Mouse (Mus musculus) brain, adult 2 months (tissue): ENCODE results near the gene Hist1h3i.
A peak's percentile ranks its signal among the peaks of the same experiment; 100 is the strongest.
"Not testable (repeated sequence)": the region's sequence is repeated elsewhere in the genome, so short reads cannot be mapped to it uniquely, and the experiment has no call there.

Source experiments
- DNase-seq: peaks from one replicate; pipeline ENCODE4 v3.0.0; 2011; ENCODE audit warnings: low read depth, low spot score

Gene Hist1h3i

DNA sequence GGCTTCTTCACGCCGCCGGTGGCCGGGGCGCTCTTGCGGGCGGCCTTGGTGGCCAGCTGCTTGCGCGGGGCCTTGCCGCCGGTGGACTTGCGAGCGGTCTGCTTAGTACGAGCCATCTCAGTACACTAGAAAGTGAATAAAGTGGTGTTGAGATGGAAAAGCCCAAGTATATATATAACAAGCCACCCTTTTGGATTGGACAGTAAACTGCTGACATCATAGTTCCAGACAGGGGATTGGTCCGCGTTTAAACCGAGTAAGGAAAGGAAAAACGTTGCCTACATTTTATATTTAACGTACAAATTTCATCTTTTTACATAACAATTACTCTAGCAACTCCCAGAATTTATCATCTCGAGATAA lies at the start of gene Hist1h3i:
Hist1h3i (minus strand) TSS at position 116 of the 363 bp plus-strand sequence.
- peak; percentile 96 for DNase-seq

DNA sequence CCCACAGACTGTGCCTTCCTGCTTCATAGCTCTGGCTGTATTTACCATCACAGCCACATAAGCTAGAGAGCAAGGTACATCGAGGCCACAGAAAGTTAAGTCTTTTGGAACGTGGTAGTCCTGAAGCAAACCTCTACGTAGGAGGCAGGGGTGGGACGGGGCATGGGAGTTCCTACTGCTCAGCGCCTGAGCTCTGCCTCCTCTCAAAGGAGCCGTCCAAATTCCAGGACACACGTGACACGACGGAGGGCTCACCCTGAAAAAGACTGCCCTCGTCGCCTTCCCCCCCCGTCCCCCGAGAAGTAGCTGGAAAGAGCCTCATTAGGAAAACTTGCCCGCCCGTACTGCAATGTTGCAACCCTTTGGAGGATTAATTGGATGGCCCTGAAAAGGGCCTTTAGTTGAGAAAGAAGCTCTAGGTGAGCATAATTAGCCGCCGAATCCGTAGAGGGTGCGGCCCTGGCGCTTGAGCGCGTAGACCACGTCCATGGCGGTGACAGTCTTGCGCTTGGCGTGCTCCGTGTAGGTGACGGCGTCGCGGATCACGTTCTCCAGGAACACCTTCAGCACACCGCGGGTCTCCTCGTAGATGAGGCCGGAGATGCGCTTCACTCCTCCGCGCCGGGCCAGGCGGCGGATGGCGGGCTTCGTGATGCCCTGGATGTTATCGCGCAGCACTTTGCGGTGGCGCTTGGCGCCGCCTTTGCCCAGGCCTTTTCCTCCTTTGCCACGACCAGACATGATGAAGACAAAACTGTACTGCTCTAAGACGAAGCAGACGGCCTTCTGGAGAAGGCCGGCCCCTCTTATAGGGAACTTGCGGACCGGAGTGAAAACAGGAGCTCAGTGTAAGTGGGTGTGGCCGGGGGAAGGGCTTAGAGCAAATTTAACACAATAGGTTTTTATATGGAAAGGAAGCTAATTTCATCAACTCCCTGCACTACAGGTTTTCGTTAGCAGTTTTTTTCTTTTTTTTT lies 48.5 kb upstream of the Hist1h3i start, which contains the start of gene Hist1h4n:
Hist1h4n (minus strand) TSS at position 779 of the 977 bp plus-strand sequence.
- DNase-seq, result not testable (repeated sequence)

DNA sequence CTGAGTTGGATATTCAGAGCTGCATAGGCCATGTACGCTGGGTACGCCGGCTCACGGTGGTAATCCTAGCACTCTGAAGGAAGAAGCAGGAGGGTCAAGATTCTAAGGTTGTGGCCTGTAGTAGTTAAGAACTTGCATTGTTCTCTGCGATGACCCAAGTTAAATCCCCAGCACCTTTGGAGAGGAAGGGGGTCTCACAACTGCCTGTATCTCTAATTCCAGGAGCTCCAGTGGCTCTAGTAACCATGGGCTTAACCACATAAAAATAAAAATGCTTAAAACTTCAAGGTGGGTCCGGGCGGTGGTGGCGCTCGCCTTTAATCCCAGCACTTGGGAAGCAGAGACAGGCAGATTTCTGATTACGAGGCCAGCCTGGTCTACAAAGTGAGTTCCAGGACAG lies 47.2 kb upstream of the Hist1h3i start:
- no peak for DNase-seq

DNA sequence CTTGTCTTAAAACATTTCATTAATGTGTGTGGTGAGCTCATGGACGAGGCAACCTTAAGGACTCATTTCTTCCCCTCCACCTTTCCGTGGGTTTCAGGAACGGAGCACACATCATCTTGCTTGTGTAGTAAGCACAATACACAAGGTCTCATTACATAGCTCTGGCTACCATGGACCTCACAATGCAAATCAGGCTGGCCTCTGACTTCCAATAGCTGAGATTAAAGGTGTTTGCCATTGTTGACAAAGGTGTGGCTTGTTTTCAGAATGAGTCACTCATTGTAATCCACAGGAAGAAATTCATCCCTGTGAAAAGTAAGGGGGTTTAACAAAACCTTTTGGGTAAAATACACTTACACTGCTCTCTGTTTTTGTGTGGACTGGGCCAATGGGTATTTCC lies 45.3 kb upstream of the Hist1h3i start:
- DNase-seq, result no peak

DNA sequence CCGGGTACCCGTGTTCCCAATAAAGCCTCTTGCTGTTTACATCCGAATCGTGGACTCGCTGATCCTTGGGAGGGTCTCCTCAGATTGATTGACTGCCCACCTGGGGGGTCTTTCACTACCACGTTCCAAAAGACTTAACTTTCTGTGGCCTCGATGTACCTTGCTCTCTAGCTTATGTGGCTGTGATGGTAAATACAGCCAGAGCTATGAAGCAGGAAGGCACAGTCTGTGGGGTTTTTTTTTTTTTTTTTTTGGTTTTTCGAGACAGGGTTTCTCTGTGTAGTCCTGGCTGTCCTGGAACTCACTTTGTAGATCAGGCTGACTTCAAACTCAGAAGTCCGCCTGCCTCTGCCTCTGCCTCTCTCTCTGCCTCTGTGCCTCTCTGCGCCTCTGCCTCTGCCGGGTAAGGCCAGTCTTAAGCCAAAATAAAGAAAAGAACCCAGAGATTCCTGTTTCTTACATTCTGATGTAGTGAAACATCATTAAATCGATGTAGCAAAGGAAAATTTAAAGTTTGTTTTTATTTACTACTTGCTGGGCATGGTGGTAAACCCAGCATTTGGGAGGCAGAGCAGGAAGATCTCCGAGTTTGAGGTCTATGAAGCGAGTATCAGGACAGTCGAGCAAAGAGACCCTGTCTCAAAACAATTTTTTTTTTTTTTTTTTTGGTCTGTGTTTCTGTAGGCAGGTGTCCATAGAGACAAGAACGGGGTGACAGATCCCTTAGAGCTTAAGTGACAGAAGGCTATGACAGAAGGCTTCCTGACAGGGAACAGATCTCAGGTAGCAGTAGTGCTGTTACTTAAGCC lies 37.1 kb upstream of the Hist1h3i start:
- DNase-seq, result not testable (repeated sequence)

DNA sequence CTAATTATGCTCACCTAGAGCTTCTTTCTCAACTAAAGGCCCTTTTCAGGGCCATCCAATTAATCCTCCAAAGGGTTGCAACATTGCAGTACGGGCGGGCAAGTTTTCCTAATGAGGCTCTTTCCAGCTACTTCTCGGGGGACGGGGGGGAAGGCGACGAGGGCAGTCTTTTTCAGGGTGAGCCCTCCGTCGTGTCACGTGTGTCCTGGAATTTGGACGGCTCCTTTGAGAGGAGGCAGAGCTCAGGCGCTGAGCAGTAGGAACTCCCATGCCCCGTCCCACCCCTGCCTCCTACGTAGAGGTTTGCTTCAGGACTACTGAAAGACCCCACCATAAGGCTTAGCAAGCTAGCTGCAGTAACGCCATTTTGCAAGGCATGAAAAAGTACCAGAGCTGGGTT lies 28.9 kb upstream of the Hist1h3i start:
- not testable (repeated sequence) for DNase-seq

DNA sequence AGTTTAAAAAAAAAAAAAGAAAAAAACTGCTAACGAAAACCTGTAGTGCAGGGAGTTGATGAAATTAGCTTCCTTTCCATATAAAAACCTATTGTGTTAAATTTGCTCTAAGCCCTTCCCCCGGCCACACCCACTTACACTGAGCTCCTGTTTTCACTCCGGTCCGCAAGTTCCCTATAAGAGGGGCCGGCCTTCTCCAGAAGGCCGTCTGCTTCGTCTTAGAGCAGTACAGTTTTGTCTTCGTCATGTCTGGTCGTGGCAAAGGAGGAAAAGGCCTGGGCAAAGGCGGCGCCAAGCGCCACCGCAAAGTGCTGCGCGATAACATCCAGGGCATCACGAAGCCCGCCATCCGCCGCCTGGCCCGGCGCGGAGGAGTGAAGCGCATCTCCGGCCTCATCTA lies 28.4 kb upstream of the Hist1h3i start, which contains the start of gene Hist1h4m:
Hist1h4m (plus strand) TSS at position 208 of the 400 bp plus-strand sequence.
- DNase-seq, result not testable (repeated sequence)

DNA sequence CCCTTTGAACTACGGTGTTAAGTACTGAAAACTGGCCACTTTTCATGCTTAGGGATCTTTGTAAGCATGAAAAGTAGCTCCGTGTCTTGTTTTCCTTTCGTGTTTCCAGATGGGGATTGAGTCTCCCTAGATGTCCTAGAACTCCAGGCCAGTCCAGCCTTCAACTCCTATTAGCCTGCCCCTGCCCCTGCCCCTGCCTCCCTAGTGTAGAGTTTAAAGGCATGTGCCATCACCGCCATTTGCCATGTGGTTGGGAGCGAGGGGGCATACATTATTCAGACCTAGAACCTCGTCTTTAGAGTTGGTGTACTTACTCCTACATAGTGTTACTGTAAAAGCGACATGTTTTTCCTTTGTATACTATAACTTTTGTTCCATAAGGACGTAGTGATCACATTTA lies 27.9 kb upstream of the Hist1h3i start:
- DNase-seq, result not testable (repeated sequence)

DNA sequence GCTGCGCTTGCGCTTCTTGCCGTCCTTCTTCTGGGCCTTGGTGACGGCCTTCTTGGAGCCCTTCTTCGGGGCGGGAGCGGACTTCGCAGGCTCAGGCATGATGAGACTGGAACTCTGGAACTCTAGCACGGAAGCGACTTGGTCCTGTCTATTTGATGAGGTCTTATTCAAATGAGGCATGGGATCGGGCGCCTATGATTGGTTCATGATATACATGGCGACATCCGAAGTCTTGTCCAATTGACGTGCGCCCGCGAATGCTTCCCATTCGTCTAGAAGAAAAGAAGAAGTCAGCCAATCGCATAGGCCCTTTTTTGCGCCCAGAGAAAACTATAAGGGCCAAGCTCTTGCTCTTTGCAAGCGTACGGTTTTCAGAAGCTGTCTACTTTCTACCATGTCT lies 26.9 kb upstream of the Hist1h3i start, which contains the start of the genes Hist1h2bq and Hist1h2ao:
Hist1h2bq (minus strand) TSS at position 125 of the 400 bp plus-strand sequence.
Hist1h2ao (plus strand) TSS at position 393 of the 400 bp plus-strand sequence.
- not testable (repeated sequence) for DNase-seq

DNA sequence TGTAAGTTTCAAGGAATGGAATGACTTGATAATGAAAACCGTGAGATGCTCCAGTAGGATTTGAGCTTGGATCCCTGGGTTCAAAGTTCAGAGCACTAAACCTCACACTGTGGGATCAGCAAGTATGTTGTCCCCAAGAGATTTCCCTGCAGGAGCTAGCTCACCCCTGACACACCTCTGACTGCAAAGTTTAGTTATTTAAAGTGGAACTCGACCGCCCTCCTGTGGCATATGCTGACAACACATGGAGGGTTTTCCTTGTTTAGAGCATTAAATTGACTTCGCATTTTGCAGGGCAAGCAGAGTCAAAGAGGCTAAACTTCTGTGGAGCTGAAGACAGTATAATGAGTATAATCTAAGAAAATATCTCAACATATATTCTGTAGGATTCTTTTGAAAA lies 19.9 kb upstream of the Hist1h3i start:
- DNase-seq, result not testable (repeated sequence)

DNA sequence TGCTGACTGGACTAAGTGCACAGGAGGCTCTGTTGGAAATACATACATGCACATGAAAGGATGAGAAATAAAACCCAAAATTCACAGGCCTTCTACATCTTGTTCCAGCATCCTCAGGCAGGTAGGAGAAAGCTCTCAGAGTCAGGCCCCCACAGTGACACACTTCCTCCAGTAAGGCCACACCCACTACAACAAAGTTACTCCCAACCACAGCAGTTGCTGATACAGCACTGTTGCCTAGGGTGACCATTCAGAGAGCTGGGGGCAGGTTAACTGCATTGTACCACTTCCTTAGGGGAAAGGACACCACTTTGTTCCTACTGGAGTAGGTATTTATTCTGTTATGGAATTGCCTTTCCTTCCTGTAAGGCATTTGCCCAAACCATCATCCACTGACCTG lies 14.0 kb upstream of the Hist1h3i start:
- DNase-seq, result not testable (repeated sequence)

DNA sequence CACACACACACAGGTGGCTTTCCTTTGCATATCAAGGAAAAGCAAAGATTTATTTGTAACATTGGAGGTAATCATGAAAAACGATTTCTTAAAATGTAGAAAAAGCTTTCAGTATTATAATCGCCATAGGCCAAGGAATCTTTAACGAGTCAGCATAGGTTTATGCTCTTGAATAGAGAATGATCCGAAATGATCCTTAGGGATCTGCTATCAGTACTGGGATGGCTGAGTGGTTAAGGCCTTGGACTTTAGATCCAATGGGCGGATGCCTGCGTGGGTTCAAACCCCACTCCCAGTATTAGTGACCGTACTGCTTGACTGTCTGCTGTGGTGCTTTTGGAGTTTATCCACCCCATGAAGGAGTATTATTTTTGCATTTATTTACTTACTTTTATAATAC lies 12.4 kb upstream of the Hist1h3i start:
- no peak for DNase-seq

DNA sequence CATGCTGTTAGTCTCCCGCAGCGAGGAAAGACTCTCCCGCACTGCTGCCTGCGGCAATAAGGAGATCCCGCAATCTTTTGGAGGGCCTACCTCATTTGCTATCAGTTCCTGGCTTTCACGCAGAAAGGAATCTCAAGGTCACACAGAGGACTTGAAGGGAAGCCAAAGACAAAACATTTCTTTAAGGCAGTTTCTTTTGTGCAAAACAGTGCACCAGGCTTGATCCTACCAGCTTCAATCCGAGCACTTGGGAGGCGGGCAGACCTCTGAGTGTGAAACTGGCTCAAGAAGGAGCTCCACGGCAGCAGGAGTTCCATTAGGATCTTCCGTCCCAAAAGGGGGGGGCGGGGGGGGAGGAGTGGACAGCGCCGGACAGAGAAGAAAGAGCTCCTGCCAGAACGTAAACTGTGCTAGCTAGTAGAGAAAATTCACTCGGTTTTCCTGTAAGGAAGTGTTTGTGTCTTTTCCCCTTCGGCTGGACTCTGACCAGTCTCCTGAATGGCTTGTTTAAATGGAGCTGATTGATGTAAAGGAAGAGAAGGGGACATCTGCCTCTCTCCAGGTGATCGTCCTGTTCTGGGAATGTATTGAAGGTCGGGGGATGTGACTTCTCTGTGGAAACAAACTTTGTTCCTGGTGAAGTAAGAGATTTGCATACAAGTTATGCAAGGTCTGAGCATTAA lies 7.6 kb upstream of the Hist1h3i start:
- no peak for DNase-seq

DNA sequence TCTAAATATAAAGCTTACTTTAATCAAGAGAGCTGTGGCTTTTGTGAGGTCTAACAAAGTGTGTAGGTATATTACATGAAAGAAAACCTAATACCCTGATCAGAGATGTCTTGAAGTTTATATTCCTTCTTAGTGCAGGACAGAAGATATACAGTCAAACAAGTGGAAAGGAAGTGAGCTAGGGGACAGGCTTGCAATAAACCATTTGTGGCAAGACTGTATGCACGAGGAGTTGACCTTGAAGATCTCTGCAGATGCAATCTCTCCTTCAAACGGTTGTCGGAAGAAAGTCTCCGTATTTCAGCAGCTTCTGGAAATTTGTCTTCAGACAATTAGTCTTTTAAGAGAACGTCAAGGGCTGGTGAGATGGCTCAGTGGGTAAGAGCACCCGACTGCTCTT lies 6.8 kb upstream of the Hist1h3i start:
- no peak for DNase-seq

DNA sequence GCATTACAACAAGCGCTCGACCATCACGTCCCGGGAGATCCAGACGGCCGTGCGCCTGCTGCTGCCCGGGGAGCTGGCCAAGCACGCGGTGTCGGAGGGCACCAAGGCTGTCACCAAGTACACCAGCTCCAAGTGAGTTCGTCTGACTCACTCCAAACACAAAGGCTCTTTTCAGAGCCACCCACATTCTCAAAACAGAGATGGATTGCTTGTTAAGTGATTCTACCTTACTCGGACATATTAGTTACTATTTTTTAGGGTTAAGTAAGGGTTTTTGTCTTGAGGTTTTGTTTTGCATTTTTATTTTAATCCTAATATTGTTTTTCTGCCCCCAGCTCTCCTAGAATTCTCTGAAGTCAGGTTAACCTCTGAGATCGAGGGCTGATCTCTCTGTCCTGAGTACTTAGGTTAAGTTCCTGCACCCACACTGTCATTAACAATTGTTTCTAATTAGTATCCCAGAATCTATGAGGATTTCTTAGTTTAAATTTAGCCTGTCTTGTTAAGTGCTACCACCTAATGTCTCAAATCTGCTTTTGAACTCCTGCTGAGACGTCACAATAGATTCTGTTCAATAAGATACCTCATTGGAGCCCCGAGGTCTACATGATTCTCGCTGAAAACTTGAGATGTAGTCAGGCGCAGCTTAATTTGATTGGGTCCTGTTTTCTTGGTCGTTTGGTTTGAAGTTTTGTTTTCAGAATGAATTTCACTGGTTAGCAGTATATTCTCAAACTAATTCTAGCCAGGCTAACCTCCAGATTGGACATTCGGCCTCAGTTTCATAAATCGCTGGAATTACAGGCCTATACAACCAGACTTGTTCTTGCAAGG lies 4.8 kb upstream of the Hist1h3i start:
- no peak for DNase-seq

DNA sequence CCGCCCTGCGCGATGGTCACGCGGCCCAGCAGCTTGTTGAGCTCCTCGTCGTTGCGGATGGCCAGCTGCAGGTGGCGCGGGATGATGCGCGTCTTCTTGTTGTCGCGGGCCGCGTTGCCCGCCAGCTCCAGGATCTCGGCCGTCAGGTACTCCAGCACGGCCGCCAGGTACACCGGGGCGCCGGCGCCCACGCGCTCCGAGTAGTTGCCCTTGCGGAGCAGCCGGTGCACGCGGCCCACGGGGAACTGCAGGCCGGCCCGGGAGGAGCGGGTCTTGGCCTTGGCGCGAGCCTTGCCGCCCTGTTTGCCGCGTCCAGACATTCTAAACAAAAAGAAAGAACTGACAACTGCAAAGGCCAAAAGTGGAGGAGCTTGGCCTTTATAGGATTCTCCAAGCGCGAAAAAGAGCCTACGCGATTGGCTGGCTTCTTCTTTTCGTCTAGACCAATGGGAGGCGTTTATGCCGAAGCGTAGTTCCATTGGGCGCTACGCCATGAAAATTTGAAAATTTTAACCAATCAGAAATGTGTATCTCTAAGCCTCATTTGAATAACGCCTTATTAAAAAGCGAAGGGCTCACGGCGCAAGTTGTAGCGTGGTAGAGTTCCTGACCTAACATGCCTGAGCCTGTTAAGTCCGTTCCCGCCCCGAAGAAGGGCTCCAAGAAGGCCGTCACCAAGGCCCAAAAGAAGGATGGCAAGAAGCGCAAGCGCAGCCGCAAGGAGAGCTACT lies 3.9 kb upstream of the Hist1h3i start, which contains the start of the genes Hist1h2an and Hist1h2bp:
Hist1h2an (minus strand) TSS at position 320 of the 731 bp plus-strand sequence.
Hist1h2bp (plus strand) TSS at position 563 of the 731 bp plus-strand sequence.
- peak; percentile 99 for DNase-seq

DNA sequence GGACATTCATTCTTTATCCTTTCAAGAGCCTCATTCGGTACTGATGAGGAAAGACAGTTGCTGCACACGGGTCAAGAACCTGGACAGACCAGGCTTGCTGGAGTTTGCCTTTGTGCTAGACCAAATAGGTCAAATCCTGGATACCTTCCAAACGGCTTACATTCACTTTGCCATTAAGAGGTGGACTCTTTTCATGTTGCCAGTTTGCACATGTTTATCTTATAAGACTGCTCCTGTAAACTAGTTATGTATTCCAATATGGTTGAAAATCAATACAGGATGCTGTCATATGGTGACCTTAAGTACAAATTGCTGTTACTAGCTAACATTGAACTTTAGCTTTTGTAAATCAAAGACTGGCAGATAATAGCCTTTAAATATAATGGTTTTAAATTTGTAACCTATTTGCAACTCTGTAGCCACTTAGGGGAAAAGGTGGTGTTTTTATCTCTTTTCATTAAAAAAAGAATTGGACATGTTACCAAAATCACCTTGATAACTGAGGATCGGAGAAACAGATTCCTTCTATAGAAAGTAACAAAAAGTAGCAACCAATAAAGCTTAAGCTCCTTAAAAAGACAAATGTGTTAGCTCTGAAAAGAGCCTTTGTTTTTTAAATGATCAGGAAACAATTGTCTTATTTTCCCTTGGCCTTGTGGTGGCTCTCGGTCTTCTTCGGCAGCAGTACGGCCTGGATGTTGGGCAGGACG lies 3.2 kb upstream of the Hist1h3i start:
- no peak for DNase-seq

DNA sequence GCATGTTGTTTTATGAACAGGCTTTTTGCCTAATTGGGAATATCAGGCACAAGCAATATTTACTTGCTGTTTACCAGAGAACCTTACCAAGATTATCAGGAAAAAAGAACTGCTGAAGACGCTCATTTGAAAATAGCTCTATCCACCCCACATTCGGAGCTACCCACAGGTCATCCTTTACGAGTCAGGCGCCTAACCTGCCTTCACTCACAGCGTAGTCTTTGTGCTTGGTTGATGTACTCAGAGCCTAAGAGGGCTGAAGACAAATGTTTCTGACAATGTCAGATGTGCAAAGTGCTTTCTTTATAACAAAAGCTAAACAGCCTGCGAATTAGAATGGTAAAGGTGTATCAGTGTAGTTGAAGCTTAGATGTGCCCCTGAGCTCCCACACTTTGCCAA lies 1.1 kb upstream of the Hist1h3i start:
- DNase-seq, result no peak

DNA sequence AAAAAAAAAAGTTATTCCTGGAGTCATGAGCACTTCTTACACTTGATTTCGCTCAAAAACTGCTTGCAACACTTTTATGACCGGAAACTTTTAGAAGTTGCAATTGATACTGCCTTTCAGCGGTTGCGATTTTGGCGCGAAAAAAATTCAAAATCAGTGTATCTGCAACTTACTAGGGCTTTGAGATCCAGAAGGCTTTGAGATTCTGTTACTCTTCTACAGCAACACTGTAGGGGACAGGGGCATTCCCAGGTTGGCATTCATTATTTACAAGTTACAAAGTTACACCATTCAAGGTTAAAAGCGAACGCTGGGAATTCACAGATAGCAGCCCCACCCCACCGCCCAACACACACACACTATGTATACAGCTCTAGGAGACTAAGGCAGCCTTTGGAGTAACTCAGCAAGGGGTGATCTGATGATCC lies 578 bp upstream of the Hist1h3i start:
- DNase-seq, result peak; percentile 62
